Mouse (Mus musculus) heart, embryonic 14.5 days (tissue): ENCODE measurements around the gene Olfr972. TPM values are rescaled to one million over a fixed set of nuclear protein-coding genes. Genes with fewer than 3 reads are reported as not detected.
"Not testable (repeated sequence)": the region's sequence is repeated elsewhere in the genome, so short reads cannot be mapped to it uniquely, and the experiment has no call there.

Experiments
- ATAC-seq: fragments of 200-750 bp; cut with Nextera tagmentation; 2 replicates; pipeline ENCODE4 v1.8.0; 2017; ENCODE audit warnings: low read depth, moderate TSS enrichment; ENCODE audit not compliant: insufficient number of reproducible peaks, insufficient read depth, low FRiP score
- H3K27ac ChIP-seq, 2 experiments: fragments of 200-500 bp in 1 of 2; fragments of 300-500 bp in 1 of 2; sonication (generic) in 1 of 2; replicated peaks in 1 of 2; 2 replicates each; pipeline ENCODE4 v1.5.1; 2012 to 2014; ENCODE audit warnings: low read depth in 2 of 2, low read length in 2 of 2, control low read depth in 1 of 2, mild to moderate bottlenecking in 1 of 2, mixed read lengths in 1 of 2; ENCODE audit not compliant: control insufficient read depth in 1 of 2, insufficient read depth in 1 of 2
- H3K27me3 ChIP-seq: fragments of 300-500 bp; sonication (generic); 2 replicates; pipeline ENCODE4 v1.6.1; 2014; ENCODE audit warnings: mild to moderate bottlenecking, low read length, control low read depth; ENCODE audit not compliant: control insufficient read depth, insufficient read depth
- H3K36me3 ChIP-seq: fragments of 300-500 bp; sonication (generic); 2 replicates; pipeline ENCODE4 v1.6.1; 2014; ENCODE audit warnings: mild to moderate bottlenecking, control low read depth, low read length, mixed read lengths; ENCODE audit not compliant: control insufficient read depth, insufficient read depth
- H3K4me1 ChIP-seq, 2 experiments: fragments of 200-500 bp in 1 of 2; fragments of 300-500 bp in 1 of 2; sonication (generic) in 1 of 2; 2 replicates each; pipeline ENCODE4 v1.6.1; 2012 to 2014; ENCODE audit warnings: low read length in 2 of 2, control low read depth in 1 of 2, mixed read lengths in 1 of 2; ENCODE audit not compliant: control insufficient read depth in 2 of 2, insufficient read depth in 2 of 2
- H3K4me2 ChIP-seq: fragments of 300-500 bp; sonication (generic); 2 replicates; pipeline ENCODE4 v1.6.1; 2014; ENCODE audit warnings: mild to moderate bottlenecking, low read length
- H3K4me3 ChIP-seq, 2 experiments: fragments of 200-500 bp in 1 of 2; fragments of 300-500 bp in 1 of 2; sonication (generic) in 1 of 2; 2 replicates each; pipeline ENCODE4 v1.5.1; 2012 to 2014; ENCODE audit warnings: low read length in 2 of 2, mild to moderate bottlenecking in 2 of 2, control low read depth in 1 of 2, low read depth in 1 of 2, moderate library complexity in 1 of 2; ENCODE audit not compliant: control insufficient read depth in 1 of 2, insufficient read depth in 1 of 2
- H3K9ac ChIP-seq: fragments of 300-500 bp; sonication (generic); 2 replicates; pipeline ENCODE4 v1.6.1; 2014; ENCODE audit warnings: mild to moderate bottlenecking, low read length
- H3K9me3 ChIP-seq: fragments of 300-500 bp; sonication (generic); 2 replicates; pipeline ENCODE4 v1.6.1; 2016; ENCODE audit warnings: low read length, control low read depth; ENCODE audit not compliant: control insufficient read depth
- WGBS: fragments of 180-500 bp; shearing (Covaris S2); extraction: QIAGEN DNeasy Blood & Tissue Kit; methylation state at CpG from one replicate; pipeline ENCODE4 v1.1.7; 2014; 5-methylcytosine and 5-hydroxymethylcytosine counted together
- polyA plus RNA-seq: library from polyadenylated mRNA; unstranded; fragments of >200 nt; fragmentation: Nextera tagmentation; extraction: Ambion mirVana; gene quantifications from 2 replicates; pipeline ENCODE4 v1.2.1, GENCODE M21; 2014

The Olfr972 gene
- not detected in 2 replicates for polyA plus RNA-seq

GRCm38 (mm10) chr9:39866122-39866521 lies at the start of gene Olfr972:
Olfr972 (plus strand) TSS chr9:39866422.
- Histone ChIP-seq H3K36me3 (no peaks in the 10 kb centered on the region), H3K27me3 (no peaks in the 10 kb centered on the region), H3K4me2 (no peak within 1 kb of the TSS), H3K9me3 (no peaks in the 10 kb centered on the region), H3K4me3 (no peak within 1 kb of the TSS), H3K9ac (no peak within 1 kb of the TSS), H3K4me1 (no peaks in the 10 kb centered on the region), H3K27ac (no peak within 1 kb of the TSS)
- ATAC-seq: no peak
- 53% methylated on average over 2 of the region's 2 CpGs for WGBS

- not testable (repeated sequence) for H3K9ac ChIP-seq, H3K4me3 ChIP-seq
- WGBS: 71% methylated on average over 1 of the region's 2 CpGs
Observed at GRCm38 (mm10) chr9:39836576-39836975, 29.6 kb upstream of the Olfr972 start, which contains the start of gene Olfr971. Olfr971 (plus strand) TSS chr9:39836876.

GRCm38 (mm10) chr9:39871986-39872385 lies 5.8 kb downstream of the Olfr972 start:
- H3K4me1 ChIP-seq, H3K4me3 ChIP-seq, H3K36me3 ChIP-seq, H3K9me3 ChIP-seq, H3K4me2 ChIP-seq, H3K27ac ChIP-seq, ATAC-seq, H3K27me3 ChIP-seq, H3K9ac ChIP-seq: not testable (repeated sequence)
- 65% methylated on average over 1 of the region's 1 CpGs for WGBS

More at GRCm38 (mm10) chr9:39836576-39836975, 29.6 kb upstream of the Olfr972 start, which contains the start of gene Olfr971:
- not testable (repeated sequence) for H3K4me1 ChIP-seq, H3K4me2 ChIP-seq, H3K27ac ChIP-seq, H3K27me3 ChIP-seq, ATAC-seq, H3K36me3 ChIP-seq, H3K9me3 ChIP-seq

- WGBS: no CpG with 5 or more reads among the region's 4 CpGs
- not testable (repeated sequence) for H3K9ac ChIP-seq, H3K4me1 ChIP-seq, H3K4me3 ChIP-seq, H3K36me3 ChIP-seq, H3K9me3 ChIP-seq, H3K27me3 ChIP-seq, H3K4me2 ChIP-seq, H3K27ac ChIP-seq, ATAC-seq
Observed at GRCm38 (mm10) chr9:39877541-39878396, 11.5 kb downstream of the Olfr972 start.

GRCm38 (mm10) chr9:39905106-39905505 lies 38.9 kb downstream of the Olfr972 start:
- Histone ChIP-seq H3K27me3 (no peaks in the 10 kb centered on the region), H3K27ac (no peak overlapping the region), H3K9me3 (no peaks in the 10 kb centered on the region), H3K4me3 (no peak overlapping the region), H3K9ac (no peak overlapping the region), H3K36me3 (no peaks in the 10 kb centered on the region), H3K4me1 (no peaks in the 10 kb centered on the region), H3K4me2 (no peak overlapping the region)
- WGBS: 79% methylated on average over 6 of the region's 6 CpGs
- no peak for ATAC-seq

GRCm38 (mm10) chr9:39907036-39907435 lies 40.8 kb downstream of the Olfr972 start, which contains the start of gene Olfr229:
Olfr229 (plus strand) TSS chr9:39907336.
- 62% methylated on average over 2 of the region's 2 CpGs for WGBS
- no peak for ATAC-seq

GRCm38 (mm10) chr9:39909939-39910338 lies 43.7 kb downstream of the Olfr972 start:
- Histone ChIP-seq H3K4me2 (no peak overlapping the region), H3K4me1 (no peaks in the 10 kb centered on the region), H3K27ac (no peak overlapping the region), H3K4me3 (no peak overlapping the region), H3K9me3 (no peaks in the 10 kb centered on the region), H3K9ac (no peak overlapping the region), H3K36me3 (no peaks in the 10 kb centered on the region), H3K27me3 (no peaks in the 10 kb centered on the region)
- WGBS: 71% methylated on average over 3 of the region's 3 CpGs
- ATAC-seq: no peak

More at GRCm38 (mm10) chr9:39907036-39907435, 40.8 kb downstream of the Olfr972 start, which contains the start of gene Olfr229:
- no peaks in the 10 kb centered on the region for H3K4me1 ChIP-seq
- no peaks in the 10 kb centered on the region for H3K9me3 ChIP-seq
- H3K27ac ChIP-seq: no peak within 1 kb of the TSS
- H3K4me2 ChIP-seq: no peak within 1 kb of the TSS
- no peak within 1 kb of the TSS for H3K4me3 ChIP-seq
- H3K27me3 ChIP-seq: no peaks in the 10 kb centered on the region
- H3K36me3 ChIP-seq: no peaks in the 10 kb centered on the region
- H3K9ac ChIP-seq: no peak within 1 kb of the TSS
